Mouse (Mus musculus): ENCODE data around the gene Snrpa1. TPM values are rescaled to one million over a fixed set of nuclear protein-coding genes. Genes with fewer than 3 reads are reported as not detected.
A peak's percentile ranks its signal among the peaks of the same experiment; 100 is the strongest.
"Not testable (repeated sequence)": the region's sequence is repeated elsewhere in the genome, so short reads cannot be mapped to it uniquely, and the experiment has no call there.

The Snrpa1 gene
- total RNA-seq (2022): 10 to 100 TPM; 17.3 to 21.2 (median 18.0) TPM

- DNase-seq (ENCODE audit: low spot score in 2 of 2): no peak
Observed at GRCm38 (mm10) chr7:66058703-66059102, at the start of gene Snrpa1. TSS of gene Snrpa1 (plus strand) at chr7:66059003.

GRCm38 (mm10) chr7:66010518-66010917 is 48.3 kb upstream of the Snrpa1 start:
- DNase-seq (ENCODE audit: low spot score in 2 of 2): no peak

GRCm38 (mm10) chr7:66027747-66028146 is 31.1 kb upstream of the Snrpa1 start:
- DNase-seq (ENCODE audit: low spot score in 2 of 2): no peak

- no peak for DNase-seq (ENCODE audit: low spot score in 2 of 2)
Observed at GRCm38 (mm10) chr7:66028766-66029512, 29.9 kb upstream of the Snrpa1 start.

GRCm38 (mm10) chr7:66036809-66037208 is 22.0 kb upstream of the Snrpa1 start:
- no peak for DNase-seq (ENCODE audit: low spot score in 2 of 2)

GRCm38 (mm10) chr7:66038261-66038660 is 20.5 kb upstream of the Snrpa1 start:
- DNase-seq (ENCODE audit: low spot score in 2 of 2): no peak

GRCm38 (mm10) chr7:66038730-66039129 is 20.1 kb upstream of the Snrpa1 start:
- DNase-seq (ENCODE audit: low spot score in 2 of 2): no peak

GRCm38 (mm10) chr7:66040026-66040814 is 18.6 kb upstream of the Snrpa1 start:
- DNase-seq (ENCODE audit: low spot score in 2 of 2): no peak

GRCm38 (mm10) chr7:66043552-66044459 is 15.0 kb upstream of the Snrpa1 start, which contains the start of gene Gm45213:
TSS of gene Gm45213 (plus strand) at chr7:66043602.
- DNase-seq (ENCODE audit: low spot score in 2 of 2): no peak

GRCm38 (mm10) chr7:66044617-66045016 is 14.2 kb upstream of the Snrpa1 start:
- DNase-seq (ENCODE audit: low spot score in 2 of 2): no peak

GRCm38 (mm10) chr7:66046921-66047918 is 11.6 kb upstream of the Snrpa1 start:
- DNase-seq (ENCODE audit: low spot score in 2 of 2): no peak

- DNase-seq (ENCODE audit: low spot score in 2 of 2): no peak
Observed at GRCm38 (mm10) chr7:66047975-66048374, 10.8 kb upstream of the Snrpa1 start.

- DNase-seq (ENCODE audit: low spot score in 2 of 2): no peak
Observed at GRCm38 (mm10) chr7:66048446-66049230, 10.2 kb upstream of the Snrpa1 start.

GRCm38 (mm10) chr7:66053946-66054483 is 4.8 kb upstream of the Snrpa1 start:
- DNase-seq (ENCODE audit: low spot score in 2 of 2): no peak

GRCm38 (mm10) chr7:66055356-66055755 is 3.4 kb upstream of the Snrpa1 start:
- DNase-seq (ENCODE audit: low spot score in 2 of 2): not testable (repeated sequence)

GRCm38 (mm10) chr7:66060066-66060956 is 1.5 kb downstream of the Snrpa1 start:
- peak; percentile 75 to 78 for DNase-seq (ENCODE audit: low spot score in 2 of 2)

- DNase-seq (ENCODE audit: low spot score in 2 of 2): no peak
Observed at GRCm38 (mm10) chr7:66061057-66061456, 2.3 kb downstream of the Snrpa1 start.

GRCm38 (mm10) chr7:66076411-66076810 is 17.6 kb downstream of the Snrpa1 start:
- no peak for DNase-seq (ENCODE audit: low spot score in 2 of 2)
